Mouse (Mus musculus): ENCODE measurements around the gene Sox9. TPM values are rescaled to one million over a fixed set of nuclear protein-coding genes. Genes with fewer than 3 reads are reported as not detected.

The Sox9 gene
- polyA plus RNA-seq, 1 experiment from 2014 or later: 11.7 TPM

DNA sequence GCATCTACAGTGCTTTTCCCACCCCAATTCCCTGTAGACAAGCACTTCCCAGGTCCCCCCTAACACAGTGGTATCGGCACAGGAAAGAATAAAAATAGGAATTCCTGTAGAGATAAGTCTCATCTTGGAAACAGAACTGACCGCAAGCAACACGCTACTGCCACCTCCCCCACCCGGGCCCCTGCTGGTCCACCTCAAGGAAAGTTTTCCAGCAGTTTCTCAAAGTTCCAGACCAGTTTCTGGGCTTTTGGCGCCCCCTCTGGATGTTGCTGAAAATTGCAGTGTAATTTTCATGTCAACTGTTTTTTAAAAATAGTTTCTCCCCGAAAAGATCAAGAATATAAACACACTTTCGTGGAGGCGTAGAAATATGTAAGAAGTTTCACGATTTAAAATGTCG lies 2.3 kb upstream of the Sox9 start:
- peaks cover 81% of the 10 kb centered on the region for H3K27me3 ChIP-seq (replicated peaks; ENCODE audit: control insufficient read depth, insufficient read depth, low read length)
- 2% methylated on average over 10 of the region's 10 CpGs for WGBS
- no peak overlapping the region for H3K9ac ChIP-seq (ENCODE audit: low read depth, low read length)
- peaks cover 3% of the 10 kb centered on the region; the same call in 1 of the 2 replicates for H3K4me1 ChIP-seq (replicated peaks; ENCODE audit: control insufficient read depth, insufficient read depth, low read length)
- H3K4me3 ChIP-seq (ENCODE audit: low read depth, low read length): no peak overlapping the region
- H3K4me2 ChIP-seq: no peak overlapping the region
- no peaks in the 10 kb centered on the region for H3K9me3 ChIP-seq (ENCODE audit: control insufficient read depth, low read length)
- no peak overlapping the region for H3K27ac ChIP-seq (ENCODE audit: low read depth, low read length)
- DNase-seq (ENCODE audit: low spot score): no peak
- no peaks in the 10 kb centered on the region for H3K36me3 ChIP-seq (ENCODE audit: control insufficient read depth, insufficient read depth, low read length)
- no peak for ATAC-seq (replicated peaks; ENCODE audit: low FRiP score)

DNA sequence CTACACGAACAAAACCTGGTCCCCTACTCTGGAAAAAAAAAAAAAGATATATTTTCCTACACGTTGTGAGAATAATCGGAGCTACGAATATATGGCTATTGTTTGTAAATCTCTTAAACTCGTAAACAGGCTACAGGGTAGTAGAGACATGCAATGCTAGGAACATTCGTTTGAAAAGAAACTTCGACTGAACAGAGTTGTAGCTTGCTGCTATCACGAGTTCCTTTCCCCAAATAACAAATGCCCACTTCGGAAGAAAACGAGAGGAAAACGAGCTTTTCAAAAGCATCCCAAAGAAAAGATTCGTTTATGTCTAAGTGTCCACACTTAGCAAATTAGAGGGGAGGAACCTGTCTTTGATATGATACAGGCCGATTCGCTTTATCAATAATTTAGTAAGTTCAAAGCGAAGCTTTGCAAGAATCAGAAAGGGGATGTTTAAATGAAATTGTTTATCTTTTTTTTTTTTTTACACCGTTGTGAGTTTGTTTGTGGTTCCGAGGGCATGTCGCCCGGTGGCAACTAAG lies 1.6 kb upstream of the Sox9 start:
- H3K9ac ChIP-seq (ENCODE audit: low read depth, low read length): no peak overlapping the region
- no peak overlapping the region for H3K27ac ChIP-seq (ENCODE audit: low read depth, low read length)
- peaks cover 86% of the 10 kb centered on the region for H3K27me3 ChIP-seq (replicated peaks; ENCODE audit: control insufficient read depth, insufficient read depth, low read length)
- no peak for DNase-seq (ENCODE audit: low spot score)
- 4% methylated on average over 19 of the region's 19 CpGs for WGBS
- no peak overlapping the region for H3K4me3 ChIP-seq (ENCODE audit: low read depth, low read length)
- ATAC-seq (replicated peaks; ENCODE audit: low FRiP score): no peak
- peaks cover 5% of the 10 kb centered on the region; the same call in 1 of the 2 replicates for H3K4me1 ChIP-seq (replicated peaks; ENCODE audit: control insufficient read depth, insufficient read depth, low read length)
- no peaks in the 10 kb centered on the region for H3K36me3 ChIP-seq (ENCODE audit: control insufficient read depth, insufficient read depth, low read length)
- no peaks in the 10 kb centered on the region for H3K9me3 ChIP-seq (ENCODE audit: control insufficient read depth, low read length)
- no peak overlapping the region; the same call in 1 of the 2 replicates for H3K4me2 ChIP-seq

DNA sequence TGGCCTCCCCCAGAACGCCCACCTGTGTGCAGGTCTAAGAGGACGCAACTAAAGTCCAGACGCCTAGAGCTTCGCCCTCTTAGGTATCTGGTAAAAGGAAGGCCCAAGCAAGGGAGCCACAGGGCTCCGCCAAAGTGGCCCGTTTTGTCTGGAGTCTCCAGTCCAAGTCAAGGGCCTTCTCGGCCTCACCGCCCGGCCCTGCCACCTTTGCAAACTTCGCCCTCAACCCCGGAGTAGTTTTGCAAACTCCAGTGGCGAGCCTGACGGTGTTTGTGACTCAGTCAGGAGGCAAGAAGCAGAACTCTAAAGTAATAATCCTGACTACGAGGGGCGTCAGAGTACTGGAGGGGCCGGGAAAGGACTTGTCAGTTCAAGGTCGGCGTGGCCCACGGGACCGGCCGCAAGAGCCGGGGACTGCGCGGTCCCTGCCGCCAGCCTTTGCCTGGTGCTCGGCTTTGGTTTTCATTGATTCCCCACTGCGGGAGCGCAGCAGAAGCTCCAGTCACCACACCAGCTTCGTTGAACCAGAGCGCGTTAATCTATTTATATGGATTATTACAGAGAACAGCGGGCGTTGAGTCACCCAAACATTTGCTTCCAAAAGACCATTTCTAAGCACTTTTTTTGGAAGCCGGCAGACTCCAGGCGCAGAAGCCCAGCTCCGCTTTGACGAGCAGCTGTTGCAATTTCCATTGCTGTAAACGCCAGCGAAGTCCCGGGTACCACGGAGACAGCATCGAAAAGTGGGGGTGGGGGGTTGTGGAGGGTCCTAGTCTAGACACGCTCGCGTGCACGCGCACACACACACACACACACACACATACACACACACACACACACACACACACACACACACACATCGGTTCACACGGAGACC lies 751 bp upstream of the Sox9 start:
- Histone ChIP-seq H3K4me1 (replicated peaks; ENCODE audit: control insufficient read depth, insufficient read depth, low read length) (peaks cover 5% of the 10 kb centered on the region; the same call in 1 of the 2 replicates), H3K9me3 (ENCODE audit: control insufficient read depth, low read length) (no peaks in the 10 kb centered on the region), H3K36me3 (ENCODE audit: control insufficient read depth, insufficient read depth, low read length) (no peaks in the 10 kb centered on the region), H3K27me3 (replicated peaks; ENCODE audit: control insufficient read depth, insufficient read depth, low read length) (peaks cover 90% of the 10 kb centered on the region), H3K9ac (ENCODE audit: low read depth, low read length) (no peak overlapping the region), H3K27ac (ENCODE audit: low read depth, low read length) (no peak overlapping the region), H3K4me2 (peak overlapping the region; percentile 74), H3K4me3 (ENCODE audit: low read depth, low read length) (peak overlapping the region; percentile 54)
- WGBS: 2% methylated on average over 49 of the region's 49 CpGs
- 0 out of 2 replicates have a peak, but pooled peaks have one; percentile 4 for ATAC-seq (replicated peaks; ENCODE audit: low FRiP score)
- peak; percentile 51 for DNase-seq (ENCODE audit: low spot score)

DNA sequence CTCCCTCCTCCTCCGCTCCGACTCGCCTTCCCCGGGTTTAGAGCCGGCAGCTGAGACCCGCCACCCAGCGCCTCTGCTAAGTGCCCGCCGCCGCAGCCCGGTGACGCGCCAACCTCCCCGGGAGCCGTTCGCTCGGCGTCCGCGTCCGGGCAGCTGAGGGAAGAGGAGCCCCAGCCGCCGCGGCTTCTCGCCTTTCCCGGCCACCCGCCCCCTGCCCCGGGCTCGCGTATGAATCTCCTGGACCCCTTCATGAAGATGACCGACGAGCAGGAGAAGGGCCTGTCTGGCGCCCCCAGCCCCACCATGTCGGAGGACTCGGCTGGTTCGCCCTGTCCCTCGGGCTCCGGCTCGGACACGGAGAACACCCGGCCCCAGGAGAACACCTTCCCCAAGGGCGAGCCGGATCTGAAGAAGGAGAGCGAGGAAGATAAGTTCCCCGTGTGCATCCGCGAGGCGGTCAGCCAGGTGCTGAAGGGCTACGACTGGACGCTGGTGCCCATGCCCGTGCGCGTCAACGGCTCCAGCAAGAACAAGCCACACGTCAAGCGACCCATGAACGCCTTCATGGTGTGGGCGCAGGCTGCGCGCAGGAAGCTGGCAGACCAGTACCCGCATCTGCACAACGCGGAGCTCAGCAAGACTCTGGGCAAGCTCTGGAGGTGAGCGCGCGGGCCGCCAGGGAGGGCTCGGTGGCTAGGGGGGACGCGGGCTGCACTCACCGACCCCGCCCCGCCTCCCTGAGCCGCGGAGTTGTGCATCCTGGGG lies 515 bp downstream of the Sox9 start:
- ATAC-seq (replicated peaks; ENCODE audit: low FRiP score) (no peak), DNase-seq (ENCODE audit: low spot score) (peak; percentile 61)
- H3K9ac ChIP-seq (ENCODE audit: low read depth, low read length): peak overlapping the region; percentile 34; the same call in 1 of the 2 replicates
- peak overlapping the region; percentile 74 for H3K4me2 ChIP-seq
- WGBS: 1% methylated on average over 75 of the region's 75 CpGs
- peaks cover 82% of the 10 kb centered on the region for H3K27me3 ChIP-seq (replicated peaks; ENCODE audit: control insufficient read depth, insufficient read depth, low read length)
- H3K4me1 ChIP-seq (replicated peaks; ENCODE audit: control insufficient read depth, insufficient read depth, low read length): peaks cover 5% of the 10 kb centered on the region; the same call in 1 of the 2 replicates
- H3K4me3 ChIP-seq (ENCODE audit: low read depth, low read length): peak overlapping the region; percentile 54
- no peaks in the 10 kb centered on the region for H3K36me3 ChIP-seq (ENCODE audit: control insufficient read depth, insufficient read depth, low read length)
- H3K27ac ChIP-seq (ENCODE audit: low read depth, low read length): peak overlapping the region; percentile 56; the same call in 1 of the 2 replicates
- no peaks in the 10 kb centered on the region for H3K9me3 ChIP-seq (ENCODE audit: control insufficient read depth, low read length)

DNA sequence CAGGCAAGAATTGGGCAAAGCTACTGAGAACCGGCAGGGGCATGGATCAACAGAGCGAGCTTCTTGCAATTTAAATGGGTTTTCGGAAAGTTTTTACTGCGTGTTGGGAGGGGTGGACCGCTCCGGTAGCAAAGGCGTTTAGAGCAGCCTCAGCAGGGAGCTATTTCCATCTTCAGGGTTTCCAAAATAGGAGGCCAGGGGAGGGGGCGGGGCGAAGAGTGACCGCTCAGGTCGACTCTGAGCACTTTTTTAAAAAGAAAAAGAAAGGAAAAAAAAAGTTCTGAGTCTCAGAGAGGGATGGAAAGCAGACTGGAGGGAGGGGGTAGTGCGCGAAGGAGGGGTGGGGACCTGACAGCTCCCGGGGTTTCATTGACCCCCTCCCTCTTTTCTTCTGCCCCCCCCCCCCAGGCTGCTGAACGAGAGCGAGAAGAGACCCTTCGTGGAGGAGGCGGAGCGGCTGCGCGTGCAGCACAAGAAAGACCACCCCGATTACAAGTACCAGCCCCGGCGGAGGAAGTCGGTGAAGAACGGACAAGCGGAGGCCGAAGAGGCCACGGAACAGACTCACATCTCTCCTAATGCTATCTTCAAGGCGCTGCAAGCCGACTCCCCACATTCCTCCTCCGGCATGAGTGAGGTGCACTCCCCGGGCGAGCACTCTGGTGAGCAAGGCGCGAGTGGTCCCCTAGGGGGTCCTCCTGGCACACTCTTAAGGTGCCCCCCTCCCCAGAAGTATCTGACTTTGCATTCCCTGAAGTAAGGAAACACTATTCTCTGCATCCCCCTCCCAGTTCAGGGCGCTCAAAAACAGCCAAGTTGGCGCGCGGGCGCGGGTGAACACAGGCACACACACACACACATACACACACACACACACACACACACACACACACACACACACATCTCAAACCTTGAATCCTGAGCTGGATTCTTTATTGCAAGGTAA lies 1.6 kb downstream of the Sox9 start:
- H3K9ac ChIP-seq (ENCODE audit: low read depth, low read length): no peak overlapping the region
- peak overlapping the region; percentile 74 for H3K4me2 ChIP-seq
- H3K27me3 ChIP-seq (replicated peaks; ENCODE audit: control insufficient read depth, insufficient read depth, low read length): peaks cover 74% of the 10 kb centered on the region
- 3% methylated on average over 35 of the region's 42 CpGs for WGBS
- H3K36me3 ChIP-seq (ENCODE audit: control insufficient read depth, insufficient read depth, low read length): no peaks in the 10 kb centered on the region
- peaks cover 5% of the 10 kb centered on the region; the same call in 1 of the 2 replicates for H3K4me1 ChIP-seq (replicated peaks; ENCODE audit: control insufficient read depth, insufficient read depth, low read length)
- peak overlapping the region; percentile 54 for H3K4me3 ChIP-seq (ENCODE audit: low read depth, low read length)
- ATAC-seq (replicated peaks; ENCODE audit: low FRiP score) (no peak), DNase-seq (ENCODE audit: low spot score) (peak; percentile 48)
- no peaks in the 10 kb centered on the region for H3K9me3 ChIP-seq (ENCODE audit: control insufficient read depth, low read length)
- no peak overlapping the region for H3K27ac ChIP-seq (ENCODE audit: low read depth, low read length)

DNA sequence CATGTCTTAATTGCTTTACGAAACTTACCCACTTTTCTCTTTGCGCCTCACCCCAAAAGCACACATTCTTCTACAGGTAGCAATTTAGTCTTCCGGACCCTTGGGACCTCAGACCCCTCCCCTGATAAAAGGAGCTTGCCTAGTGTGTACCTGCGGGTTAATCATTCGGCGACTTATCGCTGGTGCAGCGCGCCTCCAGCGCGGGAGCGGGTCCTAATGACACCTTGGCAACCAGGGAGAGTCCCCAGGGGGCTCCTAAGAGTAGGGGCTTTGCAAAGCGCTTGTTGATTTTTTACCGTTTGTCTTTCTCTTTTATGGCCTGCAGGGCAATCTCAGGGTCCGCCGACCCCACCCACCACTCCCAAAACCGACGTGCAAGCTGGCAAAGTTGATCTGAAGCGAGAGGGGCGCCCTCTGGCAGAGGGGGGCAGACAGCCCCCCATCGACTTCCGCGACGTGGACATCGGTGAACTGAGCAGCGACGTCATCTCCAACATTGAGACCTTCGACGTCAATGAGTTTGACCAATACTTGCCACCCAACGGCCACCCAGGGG lies 2.4 kb downstream of the Sox9 start:
- 4% methylated on average over 30 of the region's 30 CpGs for WGBS
- Histone ChIP-seq H3K27me3 (replicated peaks; ENCODE audit: control insufficient read depth, insufficient read depth, low read length) (peaks cover 66% of the 10 kb centered on the region), H3K4me1 (replicated peaks; ENCODE audit: control insufficient read depth, insufficient read depth, low read length) (peaks cover 5% of the 10 kb centered on the region; the same call in 1 of the 2 replicates), H3K4me3 (ENCODE audit: low read depth, low read length) (peak overlapping the region; percentile 54), H3K4me2 (peak overlapping the region; percentile 74), H3K27ac (ENCODE audit: low read depth, low read length) (no peak overlapping the region), H3K9ac (ENCODE audit: low read depth, low read length) (no peak overlapping the region), H3K9me3 (ENCODE audit: control insufficient read depth, low read length) (no peaks in the 10 kb centered on the region), H3K36me3 (ENCODE audit: control insufficient read depth, insufficient read depth, low read length) (no peaks in the 10 kb centered on the region)
- ATAC-seq (replicated peaks; ENCODE audit: low FRiP score): no peak
- no peak for DNase-seq (ENCODE audit: low spot score)

DNA sequence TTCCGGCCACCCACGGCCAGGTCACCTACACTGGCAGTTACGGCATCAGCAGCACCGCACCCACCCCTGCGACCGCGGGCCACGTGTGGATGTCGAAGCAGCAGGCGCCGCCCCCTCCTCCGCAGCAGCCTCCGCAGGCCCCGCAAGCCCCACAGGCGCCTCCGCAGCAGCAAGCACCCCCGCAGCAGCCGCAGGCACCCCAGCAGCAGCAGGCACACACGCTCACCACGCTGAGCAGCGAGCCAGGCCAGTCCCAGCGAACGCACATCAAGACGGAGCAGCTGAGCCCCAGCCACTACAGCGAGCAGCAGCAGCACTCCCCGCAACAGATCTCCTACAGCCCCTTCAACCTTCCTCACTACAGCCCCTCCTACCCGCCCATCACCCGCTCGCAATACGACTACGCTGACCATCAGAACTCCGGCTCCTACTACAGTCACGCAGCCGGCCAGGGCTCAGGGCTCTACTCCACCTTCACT lies 2.9 kb downstream of the Sox9 start:
- Histone ChIP-seq H3K4me2 (peak overlapping the region; percentile 74), H3K9ac (ENCODE audit: low read depth, low read length) (no peak overlapping the region), H3K4me3 (ENCODE audit: low read depth, low read length) (peak overlapping the region; percentile 54), H3K27ac (ENCODE audit: low read depth, low read length) (no peak overlapping the region), H3K36me3 (ENCODE audit: control insufficient read depth, insufficient read depth, low read length) (no peaks in the 10 kb centered on the region), H3K9me3 (ENCODE audit: control insufficient read depth, low read length) (no peaks in the 10 kb centered on the region), H3K4me1 (replicated peaks; ENCODE audit: control insufficient read depth, insufficient read depth, low read length) (peaks cover 5% of the 10 kb centered on the region; the same call in 1 of the 2 replicates), H3K27me3 (replicated peaks; ENCODE audit: control insufficient read depth, insufficient read depth, low read length) (peaks cover 63% of the 10 kb centered on the region)
- ATAC-seq (replicated peaks; ENCODE audit: low FRiP score) (no peak), DNase-seq (ENCODE audit: low spot score) (no peak)
- 5% methylated on average over 33 of the region's 34 CpGs for WGBS

All from liver, embryonic 11.5 days (tissue).